Comparison of ENCODE assay signal across 18 mouse cellular contexts in genomic region chr5:147960793-147961192, GRCm38 (mm10). TPM values are rescaled to one million over a fixed set of nuclear protein-coding genes. Genes with fewer than 3 reads are reported as not detected.
DNase-seq lines count a peak whose midpoint lies in the region; TF ChIP-seq lines count a peak whose summit lies in the region.
"Had no signal": no experiment of that assay in that cellular context is flagged by ENCODE, and none has a peak within 500 bp of the region (broad histone marks: within the 10 kb centered on the region; RNA-seq: fewer than 3 reads in every experiment).

No protein-coding gene starts in this region.

- no peaks in the 10 kb centered on the region for H3K27me3 ChIP-seq in cerebellum, adult 2 months (ENCODE audit: control insufficient read depth, insufficient read depth, low read length)

- no peak overlapping the region for H3K4me3 ChIP-seq in cerebellum, adult 2 months (replicated peaks; ENCODE audit: insufficient read depth, low read depth, low read length)
- H3K4me3 ChIP-seq in layer of hippocampus, adult 2 months, result no peak overlapping the region
- H3K4me3 ChIP-seq: forebrain, embryonic 12.5 days; heart, embryonic 15.5 days; limb, embryonic 12.5 days; lung, embryonic 15.5 days had no signal

- 87% methylated on average over 1 of the region's 1 CpGs for WGBS in cerebellum, adult 2 months

- no peak for TF ChIP-seq POLR2A in cerebellum, adult 2 months (IDR thresholded peaks at IDR 0.05; ENCODE audit: borderline replicate concordance, insufficient read depth, low read length)

- TF ChIP-seq CTCF in cerebellum, adult 2 months (IDR thresholded peaks at IDR 0.05; ENCODE audit: borderline replicate concordance, insufficient read depth, low read depth, low read length), result peak; percentile 44; the same call in 1 of the 2 replicates
- TF ChIP-seq CTCF in layer of hippocampus, adult 2 months (conservative IDR thresholded peaks at IDR 0.05), result peak; percentile 58

- H3K27ac ChIP-seq in cerebellum, adult 2 months (ENCODE audit: insufficient read depth, low read length), result no peak overlapping the region
- H3K27ac ChIP-seq in layer of hippocampus, adult 2 months, result no peak overlapping the region
- H3K27ac ChIP-seq: forebrain, embryonic 12.5 days; heart, embryonic 15.5 days; hindbrain, embryonic 14.5 days; limb, embryonic 12.5 days; lung, embryonic 15.5 days had no signal

- DNase-seq in cerebellum, adult 2 months, result no peak
- no peak for DNase-seq in cerebellum, postnatal 4 days (ENCODE audit: low spot score in 2 of 2)
- DNase-seq in layer of hippocampus, adult 2 months (ENCODE audit: low spot score in 2 of 2), result no peak
- no peak for DNase-seq in layer of hippocampus, postnatal 10 days (ENCODE audit: low spot score in 2 of 2)
- DNase-seq in A20 (ENCODE audit: low read depth, low spot score), result peak; percentile 15
- DNase-seq in brain, adult 2 months (ENCODE audit: low read depth, low spot score), result peak; percentile 37
- DNase-seq in T-cell, adult 2 months (ENCODE audit: low spot score), result no peak
- DNase-seq in embryo, embryonic 10.5 days (ENCODE audit: low spot score), result no peak
- DNase-seq: adrenal gland, postnatal 14 days; gastrocnemius, postnatal 25 days; kidney, postnatal 10 days; midbrain, embryonic 14.5 days; spleen, adult 18-20 months had no signal

- H3K4me1 ChIP-seq in cerebellum, adult 2 months (ENCODE audit: control insufficient read depth, insufficient read depth, low read length), result peaks cover 5% of the 10 kb centered on the region

RNA-seq across cellular contexts. Expression of gene Mtus2, which starts 3.7 kb away (rescaled TPM):
- polyA plus RNA-seq in cerebellum, adult 2 months (2012; rRNA removed), result 33.3 TPM in 2 replicates
- 10 to 100 TPM; 32.5 to 36.0 TPM for total RNA-seq in layer of hippocampus, adult 2 months (2021)
- 10 to 100 TPM; 35.3 to 40.3 TPM for total RNA-seq in layer of hippocampus, postnatal 10 days (2021)

Comparison
In these comparisons a context has a peak if more than half of its experiments do, and no peak if none do; other contexts are left out.
1. DNase-seq: peak in A20 (single experiment) and brain, adult 2 months (single experiment); none in cerebellum, adult 2 months (0 of 2), cerebellum, postnatal 4 days (0 of 2), layer of hippocampus, adult 2 months (0 of 2), layer of hippocampus, postnatal 10 days (0 of 2), T-cell, adult 2 months (single experiment) and embryo, embryonic 10.5 days (single experiment).